Mouse (Mus musculus) G1E (cell line): ENCODE data around the gene Ptprg.

Experiments used
- CTCF ChIP-seq: IDR thresholded peaks from 2 replicates; pipeline ENCODE4 v1.5.1; 2012; ENCODE audit warnings: low read depth, low read length, inconsistent platforms, mixed read lengths
- GATA1 ChIP-seq: IDR thresholded peaks from 2 replicates; pipeline ENCODE4 v1.6.1; 2012; ENCODE audit warnings: borderline replicate concordance, low read length, inconsistent platforms, mixed read lengths
- GATA2 ChIP-seq: IDR thresholded peaks from 2 replicates; pipeline ENCODE4 v1.6.1; 2012; ENCODE audit warnings: low read depth, low read length, inconsistent platforms, borderline replicate concordance
- POLR2AphosphoS5 ChIP-seq: IDR thresholded peaks from 2 replicates; pipeline ENCODE4 v1.6.1; 2012; ENCODE audit warnings: low read depth, low read length, inconsistent platforms; ENCODE audit not compliant: insufficient replicate concordance
- TAL1 ChIP-seq: conservative IDR thresholded peaks from 2 replicates; pipeline ENCODE4 v1.6.1; 2012; ENCODE audit warnings: low read depth, low read length, inconsistent platforms, mixed read lengths

- TF ChIP-seq CTCF (no peak), GATA1 (no peak), POLR2AphosphoS5 (no peak), TAL1 (no peak), GATA2 (no peak)
These were observed 382.4 kb downstream of the Ptprg start for GRCm38 (mm10) chr14:11935698-11936097.
